Comparison of ENCODE assay signal across 23 mouse cellular contexts in genomic region chr2:145803822-145804342, GRCm38 (mm10).
DNase-seq lines count a peak whose midpoint lies in the region; ATAC-seq and TF ChIP-seq lines count a peak whose summit lies in the region.
"Had no signal": no experiment of that assay in that cellular context is flagged by ENCODE, and none has a peak within 500 bp of the region (broad histone marks: within the 10 kb centered on the region; RNA-seq: fewer than 3 reads in every experiment).

No protein-coding gene starts in this region.

- no peak for ATAC-seq in midbrain, embryonic 11.5 days (ENCODE audit: low FRiP score)
- no peak for ATAC-seq in midbrain, postnatal 0 days (ENCODE audit: low FRiP score)
- ATAC-seq: activated CD4-positive, CD25-positive, alpha-beta regulatory T cell, adult 4 months; forebrain, embryonic 15.5 days had no signal

- TF ChIP-seq CTCF in heart, adult 2 months (IDR thresholded peaks at IDR 0.05): no peak
- no peak for TF ChIP-seq CTCF in midbrain, postnatal 0 days (IDR thresholded peaks at IDR 0.05)

- intact Hi-C loops in heart, adult 2 months (cut with DNase I): no loop called here

- no peaks in the 10 kb centered on the region for H3K9me3 ChIP-seq in midbrain, embryonic 11.5 days (ENCODE audit: control insufficient read depth, low read length)
- H3K9me3 ChIP-seq in midbrain, postnatal 0 days (ENCODE audit: low read length): no peaks in the 10 kb centered on the region
- H3K9me3 ChIP-seq: embryonic facial prominence, embryonic 13.5 days; forebrain, embryonic 15.5 days; hindbrain, embryonic 15.5 days had no signal

- TF ChIP-seq EP300 in heart, adult 2 months (IDR thresholded peaks at IDR 0.05; ENCODE audit: insufficient read depth, low read depth, low read length): no peak

- H3K4me2 ChIP-seq in midbrain, embryonic 11.5 days: no peak overlapping the region
- H3K4me2 ChIP-seq in midbrain, postnatal 0 days (ENCODE audit: low read depth, low read length, poor library complexity, severe bottlenecking): no peak overlapping the region
- H3K4me2 ChIP-seq: embryonic facial prominence, embryonic 13.5 days; forebrain, embryonic 12.5 days; forebrain, embryonic 15.5 days; heart, embryonic 11.5 days; hindbrain, embryonic 12.5 days; hindbrain, embryonic 15.5 days had no signal

- DNase-seq in heart, adult 11 months: peak; percentile 87
- DNase-seq in heart, adult 2 months: no peak
- peak; percentile 34 for DNase-seq in kidney, postnatal 10 days
- no peak for DNase-seq in kidney, adult 9 months
- peak; percentile 75 for DNase-seq in midbrain, embryonic 11.5 days (ENCODE audit: low spot score, missing footprints)
- no peak for DNase-seq in midbrain, postnatal 0 days (ENCODE audit: low spot score)
- DNase-seq: adrenal gland, adult 8-10 months; adrenal gland, postnatal 25 days; cerebellum, adult 11-12 months; cerebellum, adult 8-10 months; cerebellum, postnatal 10 days; cerebellum, postnatal 36 days; embryo, embryonic 11 days; gastrocnemius, postnatal 25 days had no signal

- H3K79me2 ChIP-seq in heart, adult 2 months (replicated peaks; ENCODE audit: control insufficient read depth, insufficient read depth, low read length): no peaks in the 10 kb centered on the region

- no peak overlapping the region for H3K4me3 ChIP-seq in heart, adult 2 months
- no peak overlapping the region for H3K4me3 ChIP-seq in midbrain, embryonic 11.5 days (ENCODE audit: low read depth, low read length)
- no peak overlapping the region for H3K4me3 ChIP-seq in midbrain, postnatal 0 days (ENCODE audit: low read depth, low read length)
- H3K4me3 ChIP-seq: embryonic facial prominence, embryonic 10.5 days; embryonic facial prominence, embryonic 13.5 days; erythroblast, embryonic 14.5 days; forebrain, embryonic 12.5 days; forebrain, embryonic 15.5 days; hindbrain, embryonic 12.5 days; hindbrain, embryonic 15.5 days had no signal

- no peak for TF ChIP-seq POLR2A in heart, adult 2 months (IDR thresholded peaks at IDR 0.05; ENCODE audit: insufficient read depth, low read depth, low read length)

- H3K36me3 ChIP-seq in heart, adult 2 months (ENCODE audit: control insufficient read depth, insufficient read depth, low read length): no peaks in the 10 kb centered on the region
- no peaks in the 10 kb centered on the region for H3K36me3 ChIP-seq in midbrain, embryonic 11.5 days (ENCODE audit: control insufficient read depth, insufficient read depth, low read length)
- H3K36me3 ChIP-seq in midbrain, postnatal 0 days (ENCODE audit: insufficient read depth, low read length): no peaks in the 10 kb centered on the region; the same call in 1 of the 2 replicates
- H3K36me3 ChIP-seq: embryonic facial prominence, embryonic 13.5 days; forebrain, embryonic 12.5 days; forebrain, embryonic 15.5 days; hindbrain, embryonic 12.5 days had no signal

- no peaks in the 10 kb centered on the region for H3K27me3 ChIP-seq in heart, adult 2 months (ENCODE audit: control insufficient read depth, insufficient read depth, low read length)
- no peaks in the 10 kb centered on the region for H3K27me3 ChIP-seq in midbrain, embryonic 11.5 days (ENCODE audit: control insufficient read depth, insufficient read depth, low read length)
- no peaks in the 10 kb centered on the region for H3K27me3 ChIP-seq in midbrain, postnatal 0 days (ENCODE audit: insufficient read depth, low read length)
- H3K27me3 ChIP-seq: embryonic facial prominence, embryonic 13.5 days; forebrain, embryonic 12.5 days; forebrain, embryonic 15.5 days; hindbrain, embryonic 12.5 days; hindbrain, embryonic 15.5 days had no signal

- no peaks in the 10 kb centered on the region; the same call in 1 of the 2 replicates for H3K4me1 ChIP-seq in heart, adult 2 months (ENCODE audit: control insufficient read depth, insufficient read depth, low read length)
- no peaks in the 10 kb centered on the region for H3K4me1 ChIP-seq in midbrain, embryonic 11.5 days (ENCODE audit: control insufficient read depth, insufficient read depth, low read length)
- H3K4me1 ChIP-seq in midbrain, postnatal 0 days (ENCODE audit: insufficient read depth, low read length): no peaks in the 10 kb centered on the region
- H3K4me1 ChIP-seq: embryonic facial prominence, embryonic 13.5 days; forebrain, embryonic 12.5 days; forebrain, embryonic 15.5 days; hindbrain, embryonic 12.5 days; hindbrain, embryonic 15.5 days had no signal

- WGBS in heart, adult 2 months: 89% methylated on average over 10 of the region's 10 CpGs
- WGBS in midbrain, embryonic 11.5 days: 90% methylated on average over 10 of the region's 10 CpGs
- WGBS in midbrain, postnatal 0 days: 89% methylated on average over 10 of the region's 10 CpGs

- H3K27ac ChIP-seq in heart, adult 2 months: no peak overlapping the region
- H3K27ac ChIP-seq in midbrain, embryonic 11.5 days (ENCODE audit: low read depth, low read length): no peak overlapping the region
- no peak overlapping the region for H3K27ac ChIP-seq in midbrain, postnatal 0 days (ENCODE audit: low read depth, low read length)
- H3K27ac ChIP-seq: embryonic facial prominence, embryonic 10.5 days; embryonic facial prominence, embryonic 13.5 days; forebrain, embryonic 12.5 days; forebrain, embryonic 15.5 days; hindbrain, embryonic 12.5 days; hindbrain, embryonic 15.5 days had no signal

- no peak overlapping the region for H3K9ac ChIP-seq in heart, adult 2 months (ENCODE audit: low read depth, low read length)
- H3K9ac ChIP-seq in midbrain, embryonic 11.5 days (ENCODE audit: low read length): no peak overlapping the region
- H3K9ac ChIP-seq in midbrain, postnatal 0 days (replicated peaks; ENCODE audit: low read length, poor library complexity, severe bottlenecking): no peak overlapping the region
- H3K9ac ChIP-seq: embryonic facial prominence, embryonic 13.5 days; forebrain, embryonic 12.5 days; forebrain, embryonic 15.5 days; hindbrain, embryonic 12.5 days; hindbrain, embryonic 15.5 days had no signal

Comparison
In these comparisons a context has a peak if more than half of its experiments do, and no peak if none do; other contexts are left out.
1. DNase-seq: peak in heart, adult 11 months (single experiment), kidney, postnatal 10 days (single experiment) and midbrain, embryonic 11.5 days (single experiment); none in heart, adult 2 months (0 of 2), kidney, adult 9 months (single experiment) and midbrain, postnatal 0 days (single experiment).